Mouse (Mus musculus) heart, adult 2 months (tissue): Measurements from ENCODE around the gene Pold1.

ENCODE experiments used
- CTCF ChIP-seq: fragments of 200-600 bp; IDR thresholded peaks from 2 replicates; pipeline ENCODE4 v1.8.1; 2022; ENCODE audit warnings: antibody characterized with exemption, mild to moderate bottlenecking, moderate library complexity
- EP300 ChIP-seq: fragments of 200-500 bp; IDR thresholded peaks from 2 replicates; pipeline ENCODE4 v1.6.1; 2011; ENCODE audit warnings: low read depth, low read length, control low read depth; ENCODE audit not compliant: insufficient read depth

- TF ChIP-seq CTCF = peak; percentile 96
- 0 out of 2 replicates have a peak, but pooled peaks have one; percentile 65 for TF ChIP-seq EP300
Measured at GRCm38 (mm10) chr7:44548497-44549087, at the start of gene Pold1.
